Mouse (Mus musculus) cerebellum, adult 18-20 months (tissue): Measurements from ENCODE around the gene Rbm5.

Experiments
- DNase-seq, 2 experiments: peaks; one replicate each; pipeline ENCODE4 v3.0.0; 2021

The Rbm5 gene

DNA sequence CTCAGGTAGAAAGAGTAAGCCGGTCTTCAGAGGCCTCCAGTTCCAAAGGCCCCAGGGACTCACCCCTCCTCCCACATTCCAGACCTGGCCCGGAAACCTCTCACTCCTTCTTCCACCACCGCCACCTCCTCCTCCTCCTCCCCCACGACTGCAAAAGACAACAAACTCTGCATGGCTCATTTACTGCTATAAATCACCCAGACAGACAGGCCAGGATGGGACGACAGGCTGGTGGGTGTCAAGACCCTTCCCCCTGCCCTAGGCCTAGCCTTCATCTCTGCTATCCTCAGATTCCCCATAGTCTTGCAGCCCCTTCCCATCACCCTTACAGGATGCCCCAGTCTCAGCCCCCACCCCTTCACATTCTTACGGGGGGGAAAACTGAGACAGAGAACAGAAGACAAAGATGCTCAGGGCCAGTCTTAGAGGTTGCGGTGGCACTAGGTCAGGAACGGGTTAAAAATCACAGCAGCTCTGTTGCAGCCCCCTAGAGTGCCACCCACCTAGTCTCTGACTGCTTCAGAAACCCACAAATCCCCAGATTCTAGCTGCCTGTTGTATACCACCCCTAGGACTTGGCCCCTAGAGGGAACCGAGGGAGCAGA lies 71.3 kb downstream of the Rbm5 start:
- no peak for DNase-seq

DNA sequence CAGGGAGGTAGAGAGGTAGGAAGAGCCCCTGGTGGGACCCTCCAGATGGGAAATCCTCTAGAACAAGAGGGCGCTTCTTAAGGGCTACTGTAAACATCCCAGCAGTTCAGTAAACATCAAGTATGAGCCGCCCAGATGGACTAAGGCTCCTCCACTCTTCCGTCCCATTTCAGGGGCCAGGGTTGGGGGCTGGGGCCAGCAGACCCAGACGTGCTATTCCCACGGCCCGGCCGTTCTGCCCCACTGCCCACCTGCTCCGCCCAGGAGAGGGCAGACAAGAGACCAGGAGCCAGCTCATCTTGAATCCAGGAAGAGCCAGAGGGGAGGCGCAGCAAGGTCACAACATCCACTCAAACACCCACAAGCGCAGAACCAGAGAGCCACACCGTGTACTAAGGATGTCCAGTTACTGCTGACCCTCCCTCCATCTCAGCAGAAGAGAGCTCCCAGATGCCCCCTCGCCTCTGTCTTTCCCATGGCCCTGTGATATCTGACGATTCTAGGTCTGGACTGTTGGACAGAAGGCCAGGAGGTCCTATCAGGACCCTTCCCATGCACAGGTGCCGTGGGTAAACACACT lies 72.1 kb downstream of the Rbm5 start:
- no peak for DNase-seq

DNA sequence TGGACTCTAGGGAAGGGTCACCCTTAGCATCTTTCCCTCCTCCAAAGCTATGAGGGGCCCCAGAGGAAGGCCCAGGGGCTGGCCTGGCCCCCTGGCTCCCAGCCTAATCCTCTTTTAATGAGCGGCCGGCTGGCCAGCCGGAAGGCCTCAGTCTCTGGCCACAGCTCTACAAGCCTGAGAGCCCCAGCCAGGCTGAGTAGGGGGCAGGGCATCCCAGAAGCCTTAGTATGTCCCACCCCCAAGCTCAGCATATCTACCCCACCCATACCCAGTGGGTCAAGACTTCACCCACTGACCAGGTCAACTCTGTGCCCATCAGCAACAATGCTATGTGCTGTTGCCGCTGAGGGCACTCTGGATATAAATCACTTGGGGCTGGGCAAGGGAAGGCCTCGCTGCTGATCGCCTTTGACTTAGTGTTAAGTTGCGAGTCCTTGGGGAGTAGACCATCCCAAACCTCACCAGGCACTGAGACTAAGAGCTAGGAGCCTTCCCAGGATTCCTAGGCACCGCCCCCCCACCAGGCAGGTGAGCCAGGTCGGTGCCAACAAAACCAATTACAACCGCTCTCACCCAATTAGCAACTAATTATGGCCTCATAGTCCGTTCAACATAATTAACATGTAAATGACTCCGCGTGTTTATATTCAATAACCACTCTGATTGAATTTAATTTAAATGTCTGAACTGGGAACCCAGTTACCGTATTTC lies 72.8 kb downstream of the Rbm5 start:
- no peak for DNase-seq

DNA sequence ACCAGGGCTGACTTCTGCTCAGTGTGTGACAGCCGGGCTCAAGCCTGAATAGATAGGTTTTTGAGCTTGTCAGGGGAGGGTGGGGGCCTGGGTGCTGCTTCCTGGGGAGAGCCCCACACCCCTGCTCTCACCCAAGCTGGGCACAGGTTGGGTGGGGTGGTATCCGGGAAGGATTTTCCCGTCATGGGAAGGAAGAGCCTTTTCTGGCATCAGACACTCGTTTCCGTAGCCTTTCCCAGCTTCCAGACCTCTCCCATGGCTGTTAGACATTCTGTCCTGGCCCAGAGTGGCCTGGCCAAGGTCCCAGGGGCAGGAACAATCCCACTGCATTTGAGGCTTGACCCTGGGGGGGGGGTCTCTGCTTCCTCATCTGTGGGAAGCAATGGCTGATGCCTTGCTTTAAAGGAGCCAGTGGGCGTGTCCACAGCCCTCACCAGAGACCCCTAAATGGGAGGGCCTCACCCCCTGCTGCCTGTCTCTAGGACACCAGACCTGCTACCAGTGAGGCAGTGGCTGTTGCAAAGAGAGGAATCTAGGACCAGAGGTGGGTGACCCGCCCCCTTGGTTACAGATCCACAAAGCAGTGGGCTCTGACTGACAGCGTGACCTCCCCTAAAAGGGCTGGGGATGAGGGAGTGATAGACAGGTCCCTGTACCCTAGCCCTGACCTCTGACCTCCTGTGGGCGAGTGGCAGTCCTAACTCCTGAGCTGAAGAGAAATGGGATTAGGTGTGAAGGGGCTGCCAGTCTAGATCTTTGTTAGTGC lies 73.8 kb downstream of the Rbm5 start:
- DNase-seq = no peak

DNA sequence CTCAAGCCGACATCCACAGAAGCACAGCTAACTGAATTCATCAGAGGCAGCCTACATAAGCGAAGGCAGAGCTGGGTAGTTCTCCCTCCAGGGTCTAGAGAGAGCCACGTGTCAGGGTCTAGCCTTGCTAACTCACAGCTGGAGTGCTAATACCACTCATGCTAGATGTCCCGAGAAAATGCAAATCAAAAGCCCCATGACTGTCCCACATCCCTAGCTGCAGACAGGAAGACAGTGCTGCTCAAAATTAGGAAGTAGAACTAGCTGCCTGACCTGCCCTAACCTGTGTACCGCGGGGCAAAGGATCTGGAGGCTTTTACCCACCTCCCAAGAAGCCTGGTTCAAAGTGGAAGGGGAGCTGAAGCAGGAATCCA lies 74.7 kb downstream of the Rbm5 start:
- no peak for DNase-seq

DNA sequence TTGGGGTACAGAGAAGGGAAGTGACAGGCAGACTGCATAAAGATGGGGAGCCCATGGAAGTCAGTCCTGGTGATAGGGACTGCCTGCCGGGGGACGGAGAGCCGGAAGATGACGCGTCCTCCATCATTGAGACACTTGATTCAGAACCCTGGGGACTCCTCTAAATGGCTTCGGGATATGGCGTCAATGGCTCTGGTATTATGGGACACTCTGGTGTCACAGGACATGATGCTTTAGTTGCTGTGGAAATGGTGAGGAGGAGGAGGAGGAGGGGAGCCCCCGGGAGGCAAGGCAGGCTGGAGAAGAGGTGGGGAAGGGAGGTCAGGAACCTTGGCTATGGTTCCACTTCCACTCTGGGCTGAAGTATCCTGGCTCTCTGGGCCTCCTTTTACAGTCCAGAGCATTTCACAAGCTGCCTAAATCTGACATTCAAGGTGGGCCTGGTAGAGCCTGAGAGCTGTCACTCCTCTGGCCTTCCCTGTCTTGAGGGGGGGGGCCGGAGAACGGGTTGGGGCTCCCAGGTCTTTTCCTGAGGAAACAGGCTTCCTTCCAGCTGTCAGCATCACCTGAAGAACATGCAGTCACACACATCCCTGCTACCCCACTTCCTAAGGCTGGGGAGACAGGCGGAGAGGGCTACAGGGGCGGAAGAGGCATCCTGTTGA lies 75.2 kb downstream of the Rbm5 start:
- DNase-seq = no peak

DNA sequence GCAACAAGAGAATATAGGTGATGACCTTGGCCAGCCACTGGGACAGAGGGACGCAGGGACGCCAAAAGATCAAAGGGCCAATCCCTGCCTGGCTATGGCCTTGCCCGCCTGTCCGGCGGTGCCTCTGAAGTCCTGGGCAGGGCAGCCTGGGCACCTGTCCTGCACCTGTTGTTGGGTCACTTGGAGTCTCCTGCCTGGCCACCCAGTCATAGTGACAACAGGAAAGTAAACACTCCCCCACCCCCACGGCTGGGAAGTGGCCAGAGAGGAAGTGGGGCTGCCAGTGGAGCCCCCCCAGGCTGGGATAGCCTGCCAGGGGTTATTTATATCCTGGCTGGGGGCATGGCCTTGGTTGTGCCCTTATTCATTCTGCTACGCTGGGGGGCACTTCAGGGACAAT lies 76.2 kb downstream of the Rbm5 start:
- no peak for DNase-seq

DNA sequence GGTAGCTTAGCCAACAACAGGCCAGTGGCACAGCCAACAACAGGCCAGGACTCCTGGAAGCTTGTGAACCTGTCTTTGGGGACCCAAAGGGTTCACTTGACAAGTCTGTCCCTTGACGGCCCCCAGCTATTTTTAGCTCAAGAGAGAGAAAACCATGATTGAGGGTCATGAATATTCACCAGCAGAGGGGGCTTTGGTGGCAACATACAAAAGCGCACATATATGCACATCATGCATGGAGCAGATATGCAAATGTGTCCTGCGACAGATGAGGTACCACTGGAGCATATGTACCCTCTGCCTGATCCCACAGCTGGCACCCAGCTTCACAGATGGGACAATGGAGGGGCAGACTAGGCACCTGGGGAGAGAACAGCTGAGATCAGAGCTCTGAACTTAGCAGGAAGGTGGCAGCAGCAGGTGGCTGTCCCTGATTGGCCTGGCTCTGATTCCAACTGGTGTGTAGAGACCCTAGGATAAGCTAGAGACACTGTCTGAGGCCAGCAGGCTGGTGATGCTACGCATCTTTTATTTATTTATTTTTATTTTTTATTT lies 77.3 kb downstream of the Rbm5 start:
- DNase-seq = no peak

DNA sequence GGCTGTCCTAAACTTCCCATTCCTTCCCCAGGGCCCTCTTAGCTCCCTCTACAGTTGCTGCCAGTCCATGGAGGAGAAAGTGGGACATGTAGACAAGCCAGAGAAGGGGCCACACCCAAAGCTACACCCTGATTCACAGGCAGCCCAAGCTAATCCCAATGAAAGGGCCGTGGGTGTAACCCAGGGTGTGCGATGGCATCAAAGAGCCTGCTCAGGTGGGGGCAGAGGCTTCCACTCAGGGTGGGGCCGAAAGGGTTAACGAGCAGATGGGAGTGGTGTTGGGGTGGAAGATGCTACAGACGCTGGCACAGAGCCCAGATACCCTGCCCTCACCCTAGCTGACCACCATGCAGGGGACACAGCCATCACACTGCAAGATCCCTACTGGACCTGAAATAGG lies 78.0 kb downstream of the Rbm5 start:
- DNase-seq = no peak

DNA sequence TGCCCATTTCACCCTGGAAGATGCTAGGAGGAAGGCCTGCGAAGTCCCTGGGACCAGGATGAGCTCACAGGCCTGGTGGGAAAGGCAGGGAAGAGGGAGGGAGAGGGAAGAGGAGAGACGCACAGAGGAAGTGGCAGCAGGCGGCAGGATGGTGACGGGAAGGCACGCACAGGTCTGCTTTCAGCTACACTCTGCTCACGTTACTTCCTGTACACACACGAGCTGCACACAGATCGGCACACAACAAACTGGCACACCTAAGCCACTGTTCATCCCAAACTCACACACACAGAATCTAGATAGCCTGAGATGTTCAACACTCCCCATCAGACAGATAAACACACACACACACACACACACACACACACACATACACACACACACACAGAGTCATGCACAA lies 80.4 kb downstream of the Rbm5 start:
- DNase-seq = no peak
